Mouse (Mus musculus): ENCODE data around the gene 1810049J17Rik. TPM values are rescaled to one million over a fixed set of nuclear protein-coding genes. Genes with fewer than 3 reads are reported as not detected.
"Not testable (repeated sequence)": the region's sequence is repeated elsewhere in the genome, so short reads cannot be mapped to it uniquely, and the experiment has no call there.

The 1810049J17Rik gene
- total RNA-seq (2021) = not detected

GRCm38 (mm10) chr15:12321788-12322621, at the start of gene 1810049J17Rik:
TSS of gene 1810049J17Rik (minus strand) at chr15:12321899.
- intact Hi-C loops (cut with DNase I) = loop anchor here (5.0 kb wide), 1 partner anchor 45 kb away; no protein-coding TSS in a partner anchor
- DNase-seq = no peak

- DNase-seq = peak; percentile 81
- intact Hi-C loops (cut with DNase I) = loop anchor here (2.0 to 5.0 kb wide), 2 partner anchors 206 to 421 kb away; no protein-coding TSS in a partner anchor
These were observed 49.5 kb upstream of the 1810049J17Rik start for GRCm38 (mm10) chr15:12371183-12371582.

- intact Hi-C loops (cut with DNase I) = loop anchor here (2.0 to 5.0 kb wide), 2 partner anchors 207 to 422 kb away; no protein-coding TSS in a partner anchor
- DNase-seq = no peak
These were observed 48.4 kb upstream of the 1810049J17Rik start for GRCm38 (mm10) chr15:12370096-12370495.

GRCm38 (mm10) chr15:12368850-12369249, 47.2 kb upstream of the 1810049J17Rik start:
- DNase-seq = no peak
- intact Hi-C loops (cut with DNase I) = loop anchor here (5.0 kb wide), 1 partner anchor 47 kb away; the partner anchor contains the start of genes 1810049J17Rik and Golph3

- no peak for DNase-seq
- intact Hi-C loops (cut with DNase I) = loop anchor here (5.0 kb wide), 1 partner anchor 46 kb away; the partner anchor contains the start of genes 1810049J17Rik and Golph3
These were observed 46.7 kb upstream of the 1810049J17Rik start for GRCm38 (mm10) chr15:12368357-12368756.

GRCm38 (mm10) chr15:12367306-12368080, 45.8 kb upstream of the 1810049J17Rik start:
- no peak for DNase-seq
- intact Hi-C loops (cut with DNase I) = loop anchor here (5.0 kb wide), 1 partner anchor 45 kb away; the partner anchor contains the start of genes 1810049J17Rik and Golph3

GRCm38 (mm10) chr15:12366580-12367305, 45.0 kb upstream of the 1810049J17Rik start:
- intact Hi-C loops (cut with DNase I) = loop anchor here (5.0 kb wide), 1 partner anchor 44 kb away; the partner anchor contains the start of genes 1810049J17Rik and Golph3

GRCm38 (mm10) chr15:12366072-12366469, 44.4 kb upstream of the 1810049J17Rik start:
- DNase-seq = peak; percentile 91
- intact Hi-C loops (cut with DNase I) = loop anchor here (5.0 kb wide), 1 partner anchor 44 kb away; the partner anchor contains the start of genes 1810049J17Rik and Golph3

More at GRCm38 (mm10) chr15:12366580-12367305, 45.0 kb upstream of the 1810049J17Rik start:
- DNase-seq = not testable (repeated sequence)

- DNase-seq = no peak
- intact Hi-C loops (cut with DNase I) = loop anchor here (5.0 kb wide), 1 partner anchor 43 kb away; the partner anchor contains the start of genes 1810049J17Rik and Golph3
These were observed 43.8 kb upstream of the 1810049J17Rik start for GRCm38 (mm10) chr15:12365416-12366071.

- no peak for DNase-seq
- intact Hi-C loops (cut with DNase I) = no loop called here
These were observed 42.4 kb upstream of the 1810049J17Rik start for GRCm38 (mm10) chr15:12364096-12364495.

- DNase-seq = no peak
- intact Hi-C loops (cut with DNase I) = no loop called here
These were observed 41.0 kb upstream of the 1810049J17Rik start for GRCm38 (mm10) chr15:12362701-12363040.

- no peak for DNase-seq
- intact Hi-C loops (cut with DNase I) = no loop called here
These were observed 40.5 kb upstream of the 1810049J17Rik start for GRCm38 (mm10) chr15:12362001-12362700.

- intact Hi-C loops (cut with DNase I) = no loop called here
- no peak for DNase-seq
These were observed 39.0 kb upstream of the 1810049J17Rik start for GRCm38 (mm10) chr15:12360519-12361212.

GRCm38 (mm10) chr15:12358384-12358783, 36.7 kb upstream of the 1810049J17Rik start:
- no peak for DNase-seq
- intact Hi-C loops (cut with DNase I) = no loop called here

GRCm38 (mm10) chr15:12357459-12357858, 35.8 kb upstream of the 1810049J17Rik start:
- DNase-seq = no peak
- intact Hi-C loops (cut with DNase I) = no loop called here

GRCm38 (mm10) chr15:12355907-12356306, 34.2 kb upstream of the 1810049J17Rik start:
- no peak for DNase-seq
- intact Hi-C loops (cut with DNase I) = no loop called here

- no peak for DNase-seq
- intact Hi-C loops (cut with DNase I) = no loop called here
These were observed 33.6 kb upstream of the 1810049J17Rik start for GRCm38 (mm10) chr15:12355261-12355660.

GRCm38 (mm10) chr15:12354281-12354810, 32.6 kb upstream of the 1810049J17Rik start:
- intact Hi-C loops (cut with DNase I) = no loop called here
- no peak for DNase-seq

All from left cerebral cortex, postnatal 4 days (tissue).